Mouse (Mus musculus) forebrain, postnatal 0 days (tissue): ENCODE data around the gene Pgpep1. TPM values are rescaled to one million over a fixed set of nuclear protein-coding genes. Genes with fewer than 3 reads are reported as not detected.

Experiments used
- ATAC-seq: fragments of 200-750 bp; cut with Nextera tagmentation; 2 replicates; pipeline ENCODE4 v1.8.0; 2017; ENCODE audit warnings: mild to moderate bottlenecking, moderate library complexity
- DNase-seq: peaks from one replicate; pipeline ENCODE4 v3.0.0-alpha.2; 2015
- H3K27ac ChIP-seq: fragments of 300-500 bp; sonication (generic); 2 replicates; pipeline ENCODE4 v1.5.1; 2014; ENCODE audit warnings: low read depth, mild to moderate bottlenecking, antibody characterized with exemption, low read length, moderate library complexity, mixed read lengths
- H3K27me3 ChIP-seq: fragments of 300-500 bp; sonication (generic); 2 replicates; pipeline ENCODE4 v1.6.1; 2014; ENCODE audit warnings: mild to moderate bottlenecking, low read length, mixed read lengths; ENCODE audit not compliant: insufficient read depth
- H3K36me3 ChIP-seq: fragments of 300-500 bp; sonication (generic); 2 replicates; pipeline ENCODE4 v1.6.1; 2014; ENCODE audit warnings: mild to moderate bottlenecking, moderate library complexity; ENCODE audit not compliant: insufficient read depth
- H3K4me1 ChIP-seq: fragments of 300-500 bp; sonication (generic); 2 replicates; pipeline ENCODE4 v1.6.1; 2014; ENCODE audit warnings: antibody characterized with exemption; ENCODE audit not compliant: insufficient read depth
- H3K4me2 ChIP-seq: fragments of 300-500 bp; sonication (generic); 2 replicates; pipeline ENCODE4 v1.6.1; 2014; ENCODE audit warnings: low read depth, mild to moderate bottlenecking, moderate library complexity
- H3K4me3 ChIP-seq: fragments of 300-500 bp; sonication (generic); 2 replicates; pipeline ENCODE4 v1.5.1; 2014; ENCODE audit warnings: low read depth, low read length, mixed read lengths
- H3K9ac ChIP-seq: fragments of 300-500 bp; sonication (generic); 2 replicates; pipeline ENCODE4 v1.6.1; 2014; ENCODE audit warnings: mild to moderate bottlenecking
- H3K9me3 ChIP-seq: fragments of 300-500 bp; sonication (generic); 2 replicates; pipeline ENCODE4 v1.6.1; 2016; ENCODE audit warnings: low read length
- CTCF ChIP-seq: sonication (generic); IDR thresholded peaks from 2 replicates; pipeline ENCODE4 v1.5.1; 2016; ENCODE audit warnings: antibody characterized with exemption, control low read depth, low read depth
- WGBS: fragments of 180-500 bp; shearing (Covaris S2); extraction: QIAGEN DNeasy Blood & Tissue Kit; methylation state at CpG from one replicate; pipeline ENCODE4 v1.1.7; 2014; 5-methylcytosine and 5-hydroxymethylcytosine counted together
- polyA plus RNA-seq: library from polyadenylated mRNA; unstranded; fragments of >200 nt; fragmentation: Nextera tagmentation; extraction: Ambion mirVana; gene quantifications from 2 replicates; pipeline ENCODE4 v1.2.1, GENCODE M21; 2015
- total RNA-seq: library from RNA; depleted of rRNA; stranded (reverse); fragments of >200 nt; gene quantifications from 2 replicates; pipeline ENCODE4 v1.2.3, GENCODE M21; 2014

Pgpep1 gene
- total and polyA plus RNA-seq, 2 experiments from 2014 or later: 22.1 to 26.1 TPM

GRCm38 (mm10) chr8:70610796-70611771 is 49.1 kb downstream of the Pgpep1 start:
- H3K27ac ChIP-seq: peak overlapping the region; percentile 58
- peak overlapping the region; percentile 37 for H3K9ac ChIP-seq
- WGBS: under 1% methylated on average over 54 of the region's 54 CpGs
- H3K4me3 ChIP-seq: peak overlapping the region; percentile 34
- no peaks in the 10 kb centered on the region for H3K36me3 ChIP-seq
- no peak for ATAC-seq
- DNase-seq: peak; percentile 72
- H3K4me1 ChIP-seq: peaks cover 26% of the 10 kb centered on the region
- peaks cover 14% of the 10 kb centered on the region; the same call in 1 of the 2 replicates for H3K27me3 ChIP-seq
- TF ChIP-seq CTCF: peak; percentile 90
- H3K4me2 ChIP-seq: peak overlapping the region; percentile 89
- no peaks in the 10 kb centered on the region for H3K9me3 ChIP-seq

- Histone ChIP-seq H3K36me3 (no peaks in the 10 kb centered on the region), H3K27ac (peak overlapping the region; percentile 74), H3K4me2 (peak overlapping the region; percentile 89), H3K4me3 (peak overlapping the region; percentile 34), H3K9ac (peak overlapping the region; percentile 48), H3K9me3 (no peaks in the 10 kb centered on the region), H3K4me1 (peaks cover 26% of the 10 kb centered on the region), H3K27me3 (peaks cover 14% of the 10 kb centered on the region; the same call in 1 of the 2 replicates)
- 1% methylated on average over 42 of the region's 45 CpGs for WGBS
- no peak for TF ChIP-seq CTCF
- peak; percentile 32 for ATAC-seq
- peak; percentile 81 for DNase-seq
Observed at GRCm38 (mm10) chr8:70609849-70610795, 50.1 kb downstream of the Pgpep1 start.

- Histone ChIP-seq H3K27me3 (peaks cover 14% of the 10 kb centered on the region; the same call in 1 of the 2 replicates), H3K9ac (peak overlapping the region; percentile 48), H3K4me1 (peaks cover 26% of the 10 kb centered on the region), H3K4me2 (peak overlapping the region; percentile 89), H3K4me3 (peak overlapping the region; percentile 34), H3K9me3 (no peaks in the 10 kb centered on the region), H3K27ac (peak overlapping the region; percentile 74), H3K36me3 (no peaks in the 10 kb centered on the region)
- DNase-seq: peak; percentile 76
- peak; percentile 58 for ATAC-seq
- 2% methylated on average over 35 of the region's 39 CpGs for WGBS
- no peak for TF ChIP-seq CTCF
Observed at GRCm38 (mm10) chr8:70609368-70609848, 50.8 kb downstream of the Pgpep1 start.

- Histone ChIP-seq H3K9me3 (no peaks in the 10 kb centered on the region), H3K36me3 (no peaks in the 10 kb centered on the region), H3K4me1 (peaks cover 26% of the 10 kb centered on the region), H3K9ac (peak within 1 kb of the TSS; percentile 91), H3K4me2 (peak within 1 kb of the TSS; percentile 89), H3K27ac (peak within 1 kb of the TSS; percentile 74), H3K27me3 (peaks cover 14% of the 10 kb centered on the region; the same call in 1 of the 2 replicates), H3K4me3 (peak within 1 kb of the TSS; percentile 72)
- no peak for DNase-seq
- no peak for TF ChIP-seq CTCF
- ATAC-seq: peak; percentile 9
- WGBS: 9% methylated on average over 26 of the region's 26 CpGs
Observed at GRCm38 (mm10) chr8:70608749-70609367, 51.3 kb downstream of the Pgpep1 start, which contains the start of gene Ssbp4. TSS of gene Ssbp4 (minus strand) at chr8:70608872.

GRCm38 (mm10) chr8:70607898-70608748 is 52.1 kb downstream of the Pgpep1 start:
- Histone ChIP-seq H3K4me2 (peak overlapping the region; percentile 89), H3K9me3 (no peaks in the 10 kb centered on the region), H3K27ac (peak overlapping the region; percentile 54; the same call in 1 of the 2 replicates), H3K27me3 (peaks cover 14% of the 10 kb centered on the region; the same call in 1 of the 2 replicates), H3K4me1 (peaks cover 26% of the 10 kb centered on the region), H3K4me3 (peak overlapping the region; percentile 72), H3K9ac (peak overlapping the region; percentile 91), H3K36me3 (no peaks in the 10 kb centered on the region)
- TF ChIP-seq CTCF: no peak
- DNase-seq (peak; percentile 89), ATAC-seq (peak; percentile 71)
- 4% methylated on average over 79 of the region's 84 CpGs for WGBS
